Mouse (Mus musculus) inflammation-experienced regulatory T-cells (primary cell): ENCODE data around the gene Vmn2r58. TPM values are rescaled to one million over a fixed set of nuclear protein-coding genes. Genes with fewer than 3 reads are reported as not detected.

Experiments used
- polyA plus RNA-seq, 2 experiments: library from polyadenylated mRNA; unstranded; fragments of 100-300 nt; shearing (Covaris generic); gene quantifications; one replicate each; pipeline ENCODE4 v1.2.1; 2017

The Vmn2r58 gene
- under 1 TPM in 1 of 2 experiments, not detected in 1; 0.67 TPM for polyA plus RNA-seq

GRCm38 (mm10) chr7:41872612-41873011 is at the start of gene Vmn2r58:
Vmn2r58 (minus strand) TSS chr7:41872712.

Other genes with a start within 250 kb of the Vmn2r58 start
- gene Zfp788, start 239.5 kb downstream of the Vmn2r58 start, polyA plus RNA-seq = 10 to 100 TPM; 12.4 to 13.3 TPM
- under 1 TPM; 0.11 to 0.53 TPM for gene Vmn2r59, start 186.3 kb upstream of the Vmn2r58 start, polyA plus RNA-seq
- gene Vmn2r60, start 235.1 kb upstream of the Vmn2r58 start, polyA plus RNA-seq = under 1 TPM; 0.13 to 0.47 TPM